Mouse (Mus musculus): ENCODE data around the gene Serpinb6c. TPM values are rescaled to one million over a fixed set of nuclear protein-coding genes. Genes with fewer than 3 reads are reported as not detected.

Gene Serpinb6c
- polyA plus RNA-seq (2012; rRNA removed), result not detected in 2 replicates

DNA sequence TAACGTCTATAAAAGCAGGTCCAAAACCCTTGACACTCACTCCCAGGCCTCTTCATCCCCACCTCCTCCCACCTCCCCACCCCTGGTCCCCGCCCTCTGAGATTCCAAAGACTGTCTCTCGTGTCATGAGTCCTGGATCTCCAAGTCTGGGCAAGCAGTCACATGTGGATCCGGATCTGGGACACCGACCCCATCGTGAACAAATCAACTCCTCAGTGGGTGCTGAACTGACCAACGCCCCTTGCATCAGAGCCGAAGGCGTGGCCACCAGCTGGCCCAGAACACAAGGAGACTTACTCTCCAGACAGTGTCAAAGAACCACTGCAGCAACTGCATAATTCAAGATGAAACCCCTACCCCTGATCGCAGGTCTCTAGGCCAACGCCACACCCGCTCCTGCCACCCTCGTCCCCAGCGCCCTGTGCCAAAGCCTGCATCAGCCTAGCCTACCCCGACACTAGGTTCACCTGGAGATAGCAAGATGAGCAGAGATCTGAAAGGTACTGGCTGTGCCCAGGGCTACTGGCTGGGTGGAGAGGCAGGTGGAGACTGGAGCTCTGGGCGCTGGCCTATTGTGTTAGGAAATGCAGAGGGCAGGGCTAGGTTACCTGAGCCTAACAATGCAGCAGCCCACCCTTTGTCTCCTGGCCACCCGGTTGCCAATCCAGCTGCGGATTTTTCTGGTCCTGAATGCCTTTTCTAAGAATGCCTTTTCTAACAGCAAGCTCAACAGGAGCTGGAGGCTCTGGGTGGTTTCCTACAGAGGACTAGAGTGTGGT, at the start of gene Serpinb6c:
TSS of gene Serpinb6c (minus strand) at position 533 of the 779 bp plus-strand sequence.

DNA sequence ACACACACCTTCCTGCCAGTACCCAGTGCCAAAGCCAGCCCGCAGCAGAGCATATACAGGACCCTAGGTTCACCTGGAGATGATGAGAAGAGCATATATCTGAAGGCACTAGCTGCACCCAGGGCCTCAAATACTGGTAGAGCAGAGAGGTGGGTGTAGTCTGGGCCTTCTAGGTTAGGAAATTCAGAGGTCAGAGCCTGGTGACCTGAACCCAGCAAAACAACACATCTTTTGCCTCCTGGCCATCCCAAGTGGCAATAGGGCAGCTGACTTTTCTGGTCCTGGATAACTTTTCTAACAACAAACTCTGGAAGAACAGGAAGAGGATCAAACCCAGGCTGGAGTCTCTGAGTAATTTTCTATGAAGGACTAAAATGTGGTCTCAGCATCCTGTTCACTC, 62.2 kb downstream of the Serpinb6c start, which contains the start of gene Serpinb6e:
TSS of gene Serpinb6e (minus strand) at position 101 of the 400 bp plus-strand sequence.

Other genes starting within 250 kb of the Serpinb6c start
- gene Serpinb6d, start 244.3 kb downstream of the Serpinb6c start, polyA plus RNA-seq (2012; rRNA removed), result not detected in 2 replicates
- gene Serpinb6e, start 62.3 kb downstream of the Serpinb6c start, polyA plus RNA-seq (2012; rRNA removed), result not detected in 2 replicates
- 0.48 and 0.58 TPM in 2 replicates for gene Nqo2, start 59.0 kb upstream of the Serpinb6c start, polyA plus RNA-seq (2012; rRNA removed)
- gene Ripk1, start 96.7 kb upstream of the Serpinb6c start, polyA plus RNA-seq (2012; rRNA removed), result 2.3 and 4.1 TPM in 2 replicates
- gene Serpinb6a, start 97.1 kb upstream of the Serpinb6c start, polyA plus RNA-seq (2012; rRNA removed), result 22.5 and 23.3 TPM in 2 replicates
- 6.7 and 8.9 TPM in 2 replicates for gene Bphl, start 131.9 kb upstream of the Serpinb6c start, polyA plus RNA-seq (2012; rRNA removed)
- gene Tubb2a, start 172.3 kb upstream of the Serpinb6c start, polyA plus RNA-seq (2012; rRNA removed), result 145 and 215 TPM in 2 replicates
- gene Tubb2b, start 224.8 kb upstream of the Serpinb6c start, polyA plus RNA-seq (2012; rRNA removed), result 8.5 and 12.7 TPM in 2 replicates